7 mouse cellular contexts compared by ENCODE assay signal in the genomic region with DNA sequence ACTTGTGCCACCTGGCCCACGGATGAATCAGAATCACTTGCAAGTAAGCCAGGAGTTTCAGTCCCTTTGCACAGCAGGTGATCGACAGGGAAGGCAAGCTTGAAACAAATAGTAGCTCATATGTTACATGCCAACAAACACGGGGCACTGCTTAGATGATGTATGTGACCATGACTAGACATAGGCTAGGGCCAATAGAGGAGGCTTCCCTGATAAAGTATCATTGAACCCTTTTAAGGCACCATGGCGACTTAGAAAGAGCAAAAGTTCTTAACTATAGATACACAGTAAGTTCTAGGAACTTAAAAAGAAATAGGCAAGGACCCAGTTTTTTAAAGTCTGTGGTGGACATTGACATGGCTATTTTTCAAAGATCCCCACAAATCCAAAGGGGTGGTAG. TPM values are rescaled to one million over a fixed set of nuclear protein-coding genes. Genes with fewer than 3 reads are reported as not detected.
DNase-seq lines count a peak whose midpoint lies in the region; ATAC-seq and TF ChIP-seq lines count a peak whose summit lies in the region.

Fbn1 (minus strand) TSS at position 101 of the 400 bp plus-strand sequence.

- peak within 1 kb of the TSS; percentile 74 for H3K4me3 ChIP-seq in embryonic facial prominence, embryonic 10.5 days
- H3K4me3 ChIP-seq in heart, embryonic 14.5 days (ENCODE audit: control insufficient read depth in 1 of 2, insufficient read depth in 1 of 2, low read depth in 1 of 2, low read length in 2 of 2), result peak within 1 kb of the TSS; percentile 67 to 83
- no peak within 1 kb of the TSS for H3K4me3 ChIP-seq in liver, embryonic 14.5 days (ENCODE audit: insufficient read depth in 1 of 2, low read depth in 2 of 2, low read length in 2 of 2)

- peaks cover 48% of the 10 kb centered on the region for H3K27me3 ChIP-seq in embryonic facial prominence, embryonic 10.5 days (replicated peaks; ENCODE audit: low read depth, poor library complexity, severe bottlenecking)
- 0 out of 2 replicates have a peak, but pooled peaks cover 5% of the 10 kb centered on the region for H3K27me3 ChIP-seq in heart, embryonic 14.5 days (ENCODE audit: control insufficient read depth, insufficient read depth, low read length)
- peaks cover 42% of the 10 kb centered on the region for H3K27me3 ChIP-seq in liver, embryonic 14.5 days (ENCODE audit: control insufficient read depth, insufficient read depth, low read length)

- peak within 1 kb of the TSS; percentile 89 for H3K27ac ChIP-seq in embryonic facial prominence, embryonic 10.5 days (replicated peaks)
- H3K27ac ChIP-seq in heart, embryonic 14.5 days (replicated peaks in 1 of 2; ENCODE audit: control insufficient read depth in 1 of 2, insufficient read depth in 1 of 2, low read depth in 2 of 2, low read length in 2 of 2), result peak within 1 kb of the TSS; percentile 73 to 89
- H3K27ac ChIP-seq in liver, embryonic 14.5 days, result no peak within 1 kb of the TSS

- no peak for TF ChIP-seq EP300 in liver, embryonic 14.5 days (IDR thresholded peaks at IDR 0.05; ENCODE audit: low read depth)

- no peak for DNase-seq in adrenal gland, postnatal 10 days
- no peak for DNase-seq in embryonic facial prominence, embryonic 10.5 days (ENCODE audit: low spot score)
- DNase-seq in liver, embryonic 14.5 days (ENCODE audit: low read depth in 3 of 3, low spot score in 3 of 3), result no peak
- no peak for DNase-seq in frontal cortex, postnatal 14 days (ENCODE audit: low spot score in 2 of 2)
- DNase-seq in lung, postnatal 10 days, result no peak

- no peaks in the 10 kb centered on the region for H3K9me3 ChIP-seq in embryonic facial prominence, embryonic 10.5 days
- no peaks in the 10 kb centered on the region for H3K9me3 ChIP-seq in heart, embryonic 14.5 days (ENCODE audit: control insufficient read depth, low read length)
- H3K9me3 ChIP-seq in liver, embryonic 14.5 days (ENCODE audit: control insufficient read depth, low read length), result no peaks in the 10 kb centered on the region

- H3K9ac ChIP-seq in heart, embryonic 14.5 days (ENCODE audit: low read length), result peak within 1 kb of the TSS; percentile 73
- H3K9ac ChIP-seq in liver, embryonic 14.5 days (replicated peaks), result no peak within 1 kb of the TSS

- ATAC-seq in heart, embryonic 14.5 days (ENCODE audit: insufficient number of reproducible peaks, insufficient read depth, low FRiP score, low read depth), result no peak
- no peak for ATAC-seq in liver, embryonic 14.5 days (ENCODE audit: insufficient read depth)
- no peak for ATAC-seq in megakaryocyte progenitor cell, adult 5-6 weeks (replicated peaks; ENCODE audit: poor library complexity)

- no peak for TF ChIP-seq CTCF in liver, embryonic 14.5 days (IDR thresholded peaks at IDR 0.05; ENCODE audit: low read depth)

- no peaks in the 10 kb centered on the region for H3K36me3 ChIP-seq in embryonic facial prominence, embryonic 10.5 days (replicated peaks)
- H3K36me3 ChIP-seq in heart, embryonic 14.5 days (ENCODE audit: control insufficient read depth, insufficient read depth, low read length), result peaks cover 3% of the 10 kb centered on the region; the same call in 1 of the 2 replicates
- no peaks in the 10 kb centered on the region for H3K36me3 ChIP-seq in liver, embryonic 14.5 days (replicated peaks; ENCODE audit: control insufficient read depth, insufficient read depth, low read depth)

- H3K4me2 ChIP-seq in heart, embryonic 14.5 days (ENCODE audit: low read length), result peak within 1 kb of the TSS; percentile 95
- peak within 1 kb of the TSS; percentile 34; the same call in 1 of the 2 replicates for H3K4me2 ChIP-seq in liver, embryonic 14.5 days (ENCODE audit: low read depth)

- WGBS in embryonic facial prominence, embryonic 10.5 days, result 82% methylated on average over 4 of the region's 4 CpGs
- WGBS in heart, embryonic 14.5 days, result 81% methylated on average over 4 of the region's 4 CpGs
- 58% methylated on average over 4 of the region's 4 CpGs for WGBS in liver, embryonic 14.5 days (ENCODE audit: insufficient replicate concordance)

- H3K4me1 ChIP-seq in embryonic facial prominence, embryonic 10.5 days, result peaks cover 51% of the 10 kb centered on the region
- H3K4me1 ChIP-seq in heart, embryonic 14.5 days (ENCODE audit: control insufficient read depth in 2 of 2, insufficient read depth in 2 of 2, low read length in 2 of 2), result peaks cover 5 to 6% of the 10 kb centered on the region in 2 experiments
- H3K4me1 ChIP-seq in liver, embryonic 14.5 days (replicated peaks; ENCODE audit: control insufficient read depth in 2 of 2, insufficient read depth in 2 of 2, low read length in 1 of 2), result no peaks in the 10 kb centered on the region

RNA-seq across cellular contexts. Expression of gene Fbn1, which starts in this region (rescaled TPM):
- total RNA-seq in adrenal gland, postnatal 10 days (2021), result 100 to 1,000 TPM; 121 to 127 TPM
- polyA plus RNA-seq in embryonic facial prominence, embryonic 10.5 days (2016; fragmentation: Nextera tagmentation; extraction: Ambion mirVana), result 6.8 and 8.1 TPM in 2 replicates
- polyA plus RNA-seq in heart, embryonic 14.5 days (2014; fragmentation: Nextera tagmentation; extraction: Ambion mirVana), result 28.9 and 33.6 TPM in 2 replicates
- polyA plus RNA-seq in liver, embryonic 14.5 days (2012; rRNA removed), result 0.54 and 0.73 TPM in 2 replicates
- 1.2 and 1.3 TPM in 2 replicates for polyA plus RNA-seq in liver, embryonic 14.5 days (2014; fragmentation: Nextera tagmentation; extraction: Ambion mirVana)
- total RNA-seq in megakaryocyte progenitor cell, adult 5-6 weeks (2015), result 0.05 and 0.10 TPM in 2 replicates
- total RNA-seq in megakaryocyte progenitor cell, adult 5-6 weeks (2017), result 0.17 and 0.20 TPM in 2 replicates

Comparison
In these comparisons a context has a peak if more than half of its experiments do, and no peak if none do; other contexts are left out.
1. RNA of gene Fbn1 (total RNA-seq): 121 to 127 TPM in adrenal gland, postnatal 10 days; 0.05 to 0.20 TPM in megakaryocyte progenitor cell, adult 5-6 weeks; every median in the first group is over 100 times any median in the second.
2. H3K4me3 ChIP-seq: peak in embryonic facial prominence, embryonic 10.5 days (single experiment) and heart, embryonic 14.5 days (2 of 2); none in liver, embryonic 14.5 days (0 of 2).